Comparison of ENCODE assay signal across 8 mouse cellular contexts in the genomic region with DNA sequence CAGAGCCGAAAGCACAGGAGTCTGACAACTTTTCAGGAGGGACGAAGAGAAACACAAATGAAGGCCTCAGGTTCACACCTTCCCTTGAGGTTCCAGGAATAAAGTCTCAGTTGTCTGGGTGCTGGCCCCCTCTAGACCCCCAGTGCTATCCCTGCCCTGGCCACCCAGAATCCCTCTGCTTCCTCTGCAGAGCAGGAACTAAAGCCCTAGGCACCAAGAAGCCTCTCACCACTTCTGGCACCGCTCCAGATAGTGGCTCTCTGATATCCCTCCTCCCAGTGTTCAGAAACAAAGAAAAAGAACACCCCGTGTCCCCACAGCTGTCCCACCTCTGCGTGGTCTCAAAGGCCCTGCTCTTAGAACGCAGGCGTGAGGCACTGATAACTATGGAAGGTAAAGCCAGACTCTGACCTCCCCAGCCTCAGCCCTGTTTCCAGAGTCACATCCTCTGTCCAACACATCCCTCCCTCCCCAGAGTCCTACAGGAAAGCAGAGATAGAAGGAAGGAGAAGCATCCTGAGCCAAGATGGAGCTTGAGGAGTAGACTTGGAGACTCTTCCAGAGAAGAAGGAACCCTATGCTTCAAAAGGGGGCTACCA. TPM values are rescaled to one million over a fixed set of nuclear protein-coding genes. Genes with fewer than 3 reads are reported as not detected.
A peak's percentile ranks its signal among the peaks of the same experiment; 100 is the strongest.
DNase-seq lines count a peak whose midpoint lies in the region; ATAC-seq and TF ChIP-seq lines count a peak whose summit lies in the region.

A gene (plus strand): TSS at position 549 of the 599 bp plus-strand sequence.

- DNase-seq in cerebellum, adult 2 months = no peak
- no peak for DNase-seq in cerebellum, adult 9-11 months
- peak; percentile 56 to 61 for DNase-seq in adrenal gland, adult 18-20 months (ENCODE audit: low spot score in 2 of 2)
- DNase-seq in forebrain, embryonic 14.5 days (ENCODE audit: low spot score) = peak; percentile 71
- peak; percentile 67 for DNase-seq in heart, postnatal 4 days
- peak; percentile 23 to 71 for DNase-seq in left cerebral cortex, postnatal 10 days (ENCODE audit: extremely low spot score in 1 of 2, low spot score in 2 of 2)
- DNase-seq in lung, postnatal 4 days = peak; percentile 68 to 70

- H3K27me3 ChIP-seq in cerebellum, adult 2 months (ENCODE audit: control insufficient read depth, insufficient read depth, low read length) = no peaks in the 10 kb centered on the region
- no peaks in the 10 kb centered on the region for H3K27me3 ChIP-seq in forebrain, embryonic 14.5 days (replicated peaks; ENCODE audit: control insufficient read depth, insufficient read depth, low read length)
- no peaks in the 10 kb centered on the region for H3K27me3 ChIP-seq in stomach, embryonic 14.5 days (ENCODE audit: control insufficient read depth, insufficient read depth, low read length)

- peak within 1 kb of the TSS; percentile 61 for H3K9ac ChIP-seq in forebrain, embryonic 14.5 days (ENCODE audit: low read length)
- H3K9ac ChIP-seq in stomach, embryonic 14.5 days (replicated peaks; ENCODE audit: low read depth, low read length) = peak within 1 kb of the TSS; percentile 67

- TF ChIP-seq CTCF in cerebellum, adult 2 months (IDR thresholded peaks at IDR 0.05; ENCODE audit: borderline replicate concordance, insufficient read depth, low read depth, low read length) = no peak

- H3K9me3 ChIP-seq in forebrain, embryonic 14.5 days (replicated peaks; ENCODE audit: control insufficient read depth, low read length) = no peaks in the 10 kb centered on the region
- H3K9me3 ChIP-seq in stomach, embryonic 14.5 days (ENCODE audit: control insufficient read depth, low read depth, low read length) = no peaks in the 10 kb centered on the region

- 30% methylated on average over 7 of the region's 7 CpGs for WGBS in cerebellum, adult 2 months
- 15% methylated on average over 7 of the region's 7 CpGs for WGBS in forebrain, embryonic 14.5 days
- 4% methylated on average over 7 of the region's 7 CpGs for WGBS in stomach, embryonic 14.5 days

- peaks cover 8% of the 10 kb centered on the region; the same call in 1 of the 2 replicates for H3K36me3 ChIP-seq in forebrain, embryonic 14.5 days (ENCODE audit: control insufficient read depth, insufficient read depth, low read length)
- peaks cover 39% of the 10 kb centered on the region for H3K36me3 ChIP-seq in stomach, embryonic 14.5 days (ENCODE audit: control insufficient read depth, insufficient read depth, low read length)

- H3K4me3 ChIP-seq in cerebellum, adult 2 months (replicated peaks; ENCODE audit: insufficient read depth, low read depth, low read length) = peak within 1 kb of the TSS; percentile 2
- H3K4me3 ChIP-seq in forebrain, embryonic 14.5 days (ENCODE audit: low read depth, low read length) = peak within 1 kb of the TSS; percentile 33
- peak within 1 kb of the TSS; percentile 52 for H3K4me3 ChIP-seq in stomach, embryonic 14.5 days (ENCODE audit: low read depth, low read length)

- peak; percentile 36 for ATAC-seq in forebrain, embryonic 14.5 days
- peak; percentile 29; the same call in 1 of the 2 replicates for ATAC-seq in stomach, embryonic 14.5 days (ENCODE audit: insufficient number of reproducible peaks, insufficient read depth, low FRiP score, low read depth)

- no peak for TF ChIP-seq POLR2A in cerebellum, adult 2 months (IDR thresholded peaks at IDR 0.05; ENCODE audit: borderline replicate concordance, insufficient read depth, low read length)

- intact Hi-C loops in left cerebral cortex, postnatal 10 days (cut with DNase I) = no loop called here

- H3K4me1 ChIP-seq in cerebellum, adult 2 months (ENCODE audit: control insufficient read depth, insufficient read depth, low read length) = peaks cover 4% of the 10 kb centered on the region
- peaks cover 30% of the 10 kb centered on the region for H3K4me1 ChIP-seq in forebrain, embryonic 14.5 days (ENCODE audit: control insufficient read depth, insufficient read depth, low read length)
- peaks cover 27% of the 10 kb centered on the region for H3K4me1 ChIP-seq in stomach, embryonic 14.5 days (ENCODE audit: control insufficient read depth, insufficient read depth, low read length)

- no peak within 1 kb of the TSS for H3K27ac ChIP-seq in cerebellum, adult 2 months (ENCODE audit: insufficient read depth, low read length)
- peak within 1 kb of the TSS; percentile 84 for H3K27ac ChIP-seq in forebrain, embryonic 14.5 days (ENCODE audit: low read depth, low read length)
- H3K27ac ChIP-seq in stomach, embryonic 14.5 days (ENCODE audit: low read length) = peak within 1 kb of the TSS; percentile 93

- H3K4me2 ChIP-seq in forebrain, embryonic 14.5 days (ENCODE audit: low read length) = peak within 1 kb of the TSS; percentile 57
- H3K4me2 ChIP-seq in stomach, embryonic 14.5 days (replicated peaks; ENCODE audit: low read depth, low read length) = peak within 1 kb of the TSS; percentile 91

RNA-seq across cellular contexts. Expression of the gene that starts here (rescaled TPM):
- polyA plus RNA-seq in cerebellum, adult 2 months (2012; rRNA removed) = 11.0 and 12.5 TPM in 2 replicates
- total RNA-seq in adrenal gland, adult 18-20 months (2021) = 100 to 1,000 TPM; 277 to 350 TPM
- polyA plus RNA-seq in forebrain, embryonic 14.5 days (2014; fragmentation: Nextera tagmentation; extraction: Ambion mirVana) = 18.8 and 23.8 TPM in 2 replicates
- total RNA-seq in heart, postnatal 4 days (2021) = 10 to 100 TPM; 33.6 to 34.8 TPM
- total RNA-seq in left cerebral cortex, postnatal 10 days (2021) = 10 to 100 TPM; 15.6 to 18.6 TPM
- polyA plus RNA-seq in stomach, embryonic 14.5 days (2014; fragmentation: Nextera tagmentation; extraction: Ambion mirVana) = 179 and 184 TPM in 2 replicates

Comparison
In these comparisons a context has a peak if more than half of its experiments do, and no peak if none do; other contexts are left out.
1. RNA of the gene that starts here (total RNA-seq): 277 to 350 TPM in adrenal gland, adult 18-20 months; 33.6 to 34.8 TPM in heart, postnatal 4 days and 15.6 to 18.6 TPM in left cerebral cortex, postnatal 10 days; every median in the first group is over 4 times any median in the second.
2. DNase-seq: peak in adrenal gland, adult 18-20 months (2 of 2), forebrain, embryonic 14.5 days (single experiment), heart, postnatal 4 days (single experiment), left cerebral cortex, postnatal 10 days (2 of 2) and lung, postnatal 4 days (2 of 2); none in cerebellum, adult 2 months (0 of 2) and cerebellum, adult 9-11 months (single experiment).
3. H3K4me3 ChIP-seq: peak in every context shown above with its lines; median percentile 52 in stomach, embryonic 14.5 days; 33 in forebrain, embryonic 14.5 days; 2 in cerebellum, adult 2 months.